Mouse (Mus musculus) limb, embryonic 15.5 days (tissue): ENCODE results near the gene Fchsd2. TPM values are rescaled to one million over a fixed set of nuclear protein-coding genes. Genes with fewer than 3 reads are reported as not detected.
A peak's percentile ranks its signal among the peaks of the same experiment; 100 is the strongest.

Source experiments
- ATAC-seq: fragments of 200-750 bp; cut with Nextera tagmentation; 2 replicates; pipeline ENCODE4 v1.8.0; 2017; ENCODE audit warnings: low read depth, moderate TSS enrichment; ENCODE audit not compliant: insufficient number of reproducible peaks, low FRiP score, low TSS enrichment
- H3K27ac ChIP-seq: fragments of 300-500 bp; sonication (generic); 2 replicates; pipeline ENCODE4 v1.5.1; 2015; ENCODE audit warnings: moderate library complexity, mild to moderate bottlenecking, inconsistent platforms
- H3K27me3 ChIP-seq: fragments of 300-500 bp; sonication (generic); 2 replicates; pipeline ENCODE4 v1.6.1; 2015; ENCODE audit warnings: inconsistent platforms
- H3K36me3 ChIP-seq: fragments of 300-500 bp; sonication (generic); 2 replicates; pipeline ENCODE4 v1.6.1; 2015; ENCODE audit warnings: inconsistent platforms
- H3K4me1 ChIP-seq: fragments of 300-500 bp; sonication (generic); 2 replicates; pipeline ENCODE4 v1.6.1; 2015; ENCODE audit warnings: inconsistent platforms
- H3K4me2 ChIP-seq: fragments of 300-500 bp; sonication (generic); 2 replicates; pipeline ENCODE4 v1.6.1; 2015; ENCODE audit warnings: mild to moderate bottlenecking, inconsistent platforms
- H3K4me3 ChIP-seq: fragments of 300-500 bp; sonication (generic); 2 replicates; pipeline ENCODE4 v1.5.1; 2015; ENCODE audit warnings: mild to moderate bottlenecking, inconsistent platforms
- H3K9ac ChIP-seq: fragments of 300-500 bp; sonication (generic); 2 replicates; pipeline ENCODE4 v1.6.1; 2015; ENCODE audit warnings: inconsistent platforms
- H3K9me3 ChIP-seq: fragments of 300-500 bp; sonication (generic); 2 replicates; pipeline ENCODE4 v1.6.1; 2016; ENCODE audit warnings: inconsistent platforms
- WGBS: fragments of 180-500 bp; shearing (Covaris S2); methylation state at CpG from one replicate; pipeline ENCODE4 v1.1.7; 2015; 5-methylcytosine and 5-hydroxymethylcytosine counted together
- polyA plus RNA-seq: library from polyadenylated mRNA; unstranded; fragments of >200 nt; fragmentation: Nextera tagmentation; extraction: Ambion mirVana; gene quantifications from 2 replicates; pipeline ENCODE4 v1.2.1, GENCODE M21; 2015

Fchsd2 gene
- polyA plus RNA-seq, 1 experiment from 2014 or later: 18.4 TPM

DNA sequence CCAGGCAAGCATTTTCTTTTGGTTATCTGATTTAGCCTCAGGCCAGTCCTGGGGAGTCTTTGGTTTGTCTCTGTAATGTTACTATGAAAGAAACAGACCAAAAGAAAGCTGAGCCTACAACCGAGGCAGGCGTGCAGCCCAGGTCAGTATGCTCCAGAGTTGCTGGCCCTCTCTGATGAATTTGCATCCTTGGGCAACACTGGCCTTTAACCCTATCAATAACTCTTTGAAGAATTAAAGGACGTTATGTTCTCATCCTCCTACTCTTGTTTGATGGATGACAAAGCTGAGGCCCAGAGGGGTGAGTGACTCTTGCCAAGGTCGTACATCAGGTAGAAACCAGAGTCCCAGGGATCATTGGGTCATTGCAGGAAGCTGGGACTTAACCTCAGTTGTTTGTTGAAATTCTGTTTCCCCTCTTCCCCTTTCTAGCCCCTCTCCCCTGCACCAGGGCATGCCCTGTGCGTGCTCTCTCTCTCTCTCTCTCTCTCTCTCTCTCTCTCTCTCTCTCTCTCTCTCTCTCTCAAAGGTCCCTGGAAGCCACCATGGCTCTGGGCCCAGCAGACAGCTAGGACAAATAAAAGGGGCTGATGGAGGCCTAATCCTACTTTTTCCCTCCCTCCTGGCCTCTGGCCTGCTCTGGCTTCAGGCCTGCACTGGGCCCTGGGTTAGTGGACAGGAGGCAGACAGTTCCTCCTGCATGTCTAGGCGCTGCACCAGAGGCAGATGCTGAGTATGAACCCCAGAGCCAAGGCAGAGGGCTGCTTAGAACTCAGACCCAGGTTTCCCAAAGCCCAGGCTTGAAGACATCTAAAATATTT is 231.7 kb downstream of the Fchsd2 start:
- no peak for ATAC-seq
- Histone ChIP-seq H3K9ac (no peak overlapping the region), H3K27me3 (no peaks in the 10 kb centered on the region), H3K4me1 (peaks cover 36% of the 10 kb centered on the region), H3K9me3 (no peaks in the 10 kb centered on the region), H3K4me2 (no peak overlapping the region), H3K4me3 (no peak overlapping the region), H3K36me3 (0 out of 2 replicates have a peak, but pooled peaks cover 6% of the 10 kb centered on the region), H3K27ac (no peak overlapping the region)
- WGBS: 63% methylated on average over 5 of the region's 6 CpGs

GRCm38 (mm10) chr7:101326006-101326405 is 233.3 kb downstream of the Fchsd2 start:
- Histone ChIP-seq H3K9ac (no peak overlapping the region), H3K9me3 (no peaks in the 10 kb centered on the region), H3K27me3 (no peaks in the 10 kb centered on the region), H3K36me3 (0 out of 2 replicates have a peak, but pooled peaks cover 8% of the 10 kb centered on the region), H3K27ac (no peak overlapping the region), H3K4me1 (peaks cover 42% of the 10 kb centered on the region), H3K4me2 (no peak overlapping the region), H3K4me3 (no peak overlapping the region)
- 81% methylated on average over 5 of the region's 5 CpGs for WGBS
- ATAC-seq: no peak

- WGBS: 33% methylated on average over 5 of the region's 5 CpGs
- ATAC-seq: no peak
- peaks cover 34% of the 10 kb centered on the region for H3K4me1 ChIP-seq
- H3K9ac ChIP-seq: no peak overlapping the region
- H3K27ac ChIP-seq: no peak overlapping the region
- no peaks in the 10 kb centered on the region for H3K9me3 ChIP-seq
- no peaks in the 10 kb centered on the region for H3K27me3 ChIP-seq
- 0 out of 2 replicates have a peak, but pooled peaks cover 8% of the 10 kb centered on the region for H3K36me3 ChIP-seq
- H3K4me3 ChIP-seq: no peak overlapping the region
- no peak overlapping the region for H3K4me2 ChIP-seq
Observed at GRCm38 (mm10) chr7:101327263-101327662, 234.6 kb downstream of the Fchsd2 start.

DNA sequence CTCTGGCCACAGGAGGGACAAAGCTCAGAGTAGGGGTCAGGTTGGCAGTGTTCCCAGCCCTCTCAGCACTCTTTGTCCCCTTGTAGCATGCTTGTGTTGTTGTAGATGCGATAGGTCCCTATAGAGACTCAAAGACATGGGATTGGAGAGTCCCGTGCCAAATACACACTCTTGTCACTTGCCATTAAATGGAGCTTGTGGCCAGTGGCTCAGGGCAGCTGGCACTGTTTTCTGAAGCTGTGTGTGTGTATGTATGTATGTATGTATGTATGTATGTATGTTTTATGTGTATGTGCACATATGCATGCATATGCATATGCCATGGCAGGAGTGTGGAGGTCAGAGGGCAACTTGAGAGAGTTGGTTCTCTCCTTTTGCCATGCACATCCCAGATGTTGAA is 235.1 kb downstream of the Fchsd2 start:
- Histone ChIP-seq H3K4me3 (no peak overlapping the region), H3K27me3 (no peaks in the 10 kb centered on the region), H3K27ac (no peak overlapping the region), H3K9me3 (no peaks in the 10 kb centered on the region), H3K36me3 (0 out of 2 replicates have a peak, but pooled peaks cover 8% of the 10 kb centered on the region), H3K9ac (no peak overlapping the region), H3K4me1 (peaks cover 29% of the 10 kb centered on the region), H3K4me2 (no peak overlapping the region)
- ATAC-seq: no peak
- WGBS: 93% methylated on average over 2 of the region's 2 CpGs

- H3K27ac ChIP-seq: no peak overlapping the region
- ATAC-seq: peak; percentile 45; the same call in 1 of the 2 replicates
- H3K4me2 ChIP-seq: no peak overlapping the region
- H3K9me3 ChIP-seq: no peaks in the 10 kb centered on the region
- WGBS: 67% methylated on average over 4 of the region's 4 CpGs
- no peaks in the 10 kb centered on the region for H3K27me3 ChIP-seq
- H3K4me1 ChIP-seq: peaks cover 24% of the 10 kb centered on the region
- H3K4me3 ChIP-seq: no peak overlapping the region
- H3K36me3 ChIP-seq: 0 out of 2 replicates have a peak, but pooled peaks cover 8% of the 10 kb centered on the region
- H3K9ac ChIP-seq: no peak overlapping the region
Observed at GRCm38 (mm10) chr7:101328621-101329158, 236.0 kb downstream of the Fchsd2 start.

GRCm38 (mm10) chr7:101329606-101330005 is 236.9 kb downstream of the Fchsd2 start:
- WGBS: 64% methylated on average over 4 of the region's 4 CpGs
- ATAC-seq: no peak
- Histone ChIP-seq H3K4me1 (peaks cover 24% of the 10 kb centered on the region), H3K4me2 (no peak overlapping the region), H3K9me3 (no peaks in the 10 kb centered on the region), H3K4me3 (no peak overlapping the region), H3K9ac (no peak overlapping the region), H3K27me3 (no peaks in the 10 kb centered on the region), H3K27ac (no peak overlapping the region), H3K36me3 (0 out of 2 replicates have a peak, but pooled peaks cover 8% of the 10 kb centered on the region)

DNA sequence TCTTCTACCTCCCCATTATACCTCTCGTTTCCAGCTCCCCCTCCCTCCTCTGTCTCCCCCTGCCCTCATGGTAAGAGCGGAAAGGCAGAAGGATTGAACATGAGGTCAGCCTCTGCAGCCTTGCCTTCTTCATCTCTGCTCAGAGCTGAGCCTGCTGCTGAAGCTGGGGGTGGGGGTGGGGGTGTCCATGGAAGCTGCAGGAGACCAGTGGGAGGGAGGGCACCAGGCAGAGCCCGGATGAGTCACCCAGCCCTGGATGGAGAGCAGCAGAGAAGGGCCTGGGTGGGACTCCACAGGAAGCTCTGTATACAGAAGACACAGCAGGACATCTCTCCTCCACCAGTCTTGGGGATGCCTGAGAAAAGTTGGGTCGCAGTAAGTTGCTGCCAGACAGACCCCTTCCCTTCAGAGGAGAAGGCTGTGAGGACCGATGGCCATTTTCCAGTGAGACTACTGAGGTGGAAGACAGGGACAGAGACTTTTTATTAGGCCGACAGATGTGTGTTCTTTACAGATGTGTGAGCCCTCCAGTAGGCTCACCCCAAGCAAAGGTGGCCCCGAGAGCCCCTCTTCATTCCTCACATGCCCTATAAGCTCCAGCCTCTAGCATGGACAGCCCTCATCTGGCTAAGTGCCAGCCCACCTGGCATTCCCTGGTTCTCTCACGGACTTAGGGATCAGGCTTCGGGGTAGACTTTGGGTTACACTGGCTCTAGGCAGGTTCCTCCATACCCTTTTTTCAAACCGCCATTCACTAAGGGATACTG is 237.6 kb downstream of the Fchsd2 start:
- Histone ChIP-seq H3K9ac (no peak overlapping the region), H3K9me3 (no peaks in the 10 kb centered on the region), H3K27ac (no peak overlapping the region), H3K27me3 (no peaks in the 10 kb centered on the region), H3K4me3 (no peak overlapping the region), H3K4me2 (no peak overlapping the region), H3K4me1 (peaks cover 28% of the 10 kb centered on the region), H3K36me3 (0 out of 2 replicates have a peak, but pooled peaks cover 6% of the 10 kb centered on the region)
- no peak for ATAC-seq
- 61% methylated on average over 10 of the region's 10 CpGs for WGBS

DNA sequence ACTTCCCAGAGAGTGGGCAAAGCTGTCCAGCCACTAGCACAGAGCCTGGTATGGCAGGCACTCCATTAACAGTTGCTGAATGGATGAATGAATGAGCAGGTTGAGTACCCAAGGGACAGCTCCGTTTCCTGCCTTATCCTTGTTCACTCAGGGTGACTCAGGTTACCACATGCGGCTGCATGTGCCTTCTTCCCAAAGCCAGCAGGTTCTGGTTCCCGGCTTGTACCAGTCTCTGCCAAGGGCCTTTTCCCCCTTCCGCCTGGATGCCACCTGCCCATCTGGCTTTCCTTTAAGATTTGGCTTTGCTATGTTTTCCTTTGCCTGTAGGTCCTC is 238.1 kb downstream of the Fchsd2 start:
- Histone ChIP-seq H3K27ac (no peak overlapping the region), H3K4me1 (peaks cover 28% of the 10 kb centered on the region), H3K36me3 (0 out of 2 replicates have a peak, but pooled peaks cover 2% of the 10 kb centered on the region), H3K4me2 (no peak overlapping the region), H3K9ac (no peak overlapping the region), H3K4me3 (no peak overlapping the region), H3K27me3 (no peaks in the 10 kb centered on the region), H3K9me3 (no peaks in the 10 kb centered on the region)
- no peak for ATAC-seq
- 63% methylated on average over 4 of the region's 4 CpGs for WGBS

GRCm38 (mm10) chr7:101332045-101332831 is 239.6 kb downstream of the Fchsd2 start:
- no peak overlapping the region for H3K4me3 ChIP-seq
- no peak overlapping the region for H3K27ac ChIP-seq
- 0 out of 2 replicates have a peak, but pooled peaks cover 2% of the 10 kb centered on the region for H3K36me3 ChIP-seq
- no peak overlapping the region for H3K9ac ChIP-seq
- H3K4me1 ChIP-seq: peaks cover 25% of the 10 kb centered on the region
- WGBS: 87% methylated on average over 5 of the region's 5 CpGs
- no peak overlapping the region for H3K4me2 ChIP-seq
- H3K27me3 ChIP-seq: no peaks in the 10 kb centered on the region
- ATAC-seq: no peak
- no peaks in the 10 kb centered on the region for H3K9me3 ChIP-seq
